Mouse (Mus musculus): ENCODE measurements around the gene Olfr750. TPM values are rescaled to one million over a fixed set of nuclear protein-coding genes. Genes with fewer than 3 reads are reported as not detected.

The Olfr750 gene
- polyA plus RNA-seq, 1 experiment from 2014 or later = not detected

GRCm38 (mm10) chr14:51024820-51025219 lies 49.4 kb downstream of the Olfr750 start:
- no peaks in the 10 kb centered on the region for H3K36me3 ChIP-seq (ENCODE audit: control insufficient read depth, insufficient read depth, low read length)

GRCm38 (mm10) chr14:51023457-51023856 lies 50.8 kb downstream of the Olfr750 start:
- DNase-seq (ENCODE audit: low spot score) (no peak), ATAC-seq (no peak)
- H3K9ac ChIP-seq (ENCODE audit: low read length) = no peak overlapping the region
- no peak overlapping the region for H3K27ac ChIP-seq (ENCODE audit: low read depth, low read length)
- 92% methylated on average over 4 of the region's 4 CpGs for WGBS
- H3K9me3 ChIP-seq (replicated peaks; ENCODE audit: control insufficient read depth, low read length) = no peaks in the 10 kb centered on the region
- no peak overlapping the region for H3K4me2 ChIP-seq (ENCODE audit: low read length)
- H3K27me3 ChIP-seq (replicated peaks; ENCODE audit: control insufficient read depth, insufficient read depth, low read length) = no peaks in the 10 kb centered on the region
- H3K4me3 ChIP-seq (ENCODE audit: low read depth, low read length) = no peak overlapping the region
- H3K36me3 ChIP-seq (ENCODE audit: control insufficient read depth, insufficient read depth, low read length) = no peaks in the 10 kb centered on the region
- no peaks in the 10 kb centered on the region for H3K4me1 ChIP-seq (ENCODE audit: control insufficient read depth, insufficient read depth, low read length)

More at GRCm38 (mm10) chr14:51024820-51025219, 49.4 kb downstream of the Olfr750 start:
- H3K4me1 ChIP-seq (ENCODE audit: control insufficient read depth, insufficient read depth, low read length) = no peaks in the 10 kb centered on the region
- no peak overlapping the region for H3K4me3 ChIP-seq (ENCODE audit: low read depth, low read length)
- DNase-seq (ENCODE audit: low spot score) = no peak
- 65% methylated on average over 1 of the region's 1 CpGs for WGBS
- no peak overlapping the region for H3K4me2 ChIP-seq (ENCODE audit: low read length)
- no peak overlapping the region for H3K27ac ChIP-seq (ENCODE audit: low read depth, low read length)
- H3K9me3 ChIP-seq (replicated peaks; ENCODE audit: control insufficient read depth, low read length) = no peaks in the 10 kb centered on the region
- no peak overlapping the region for H3K9ac ChIP-seq (ENCODE audit: low read length)
- ATAC-seq = no peak
- no peaks in the 10 kb centered on the region for H3K27me3 ChIP-seq (replicated peaks; ENCODE audit: control insufficient read depth, insufficient read depth, low read length)

- Histone ChIP-seq H3K36me3 (ENCODE audit: control insufficient read depth, insufficient read depth, low read length) (no peaks in the 10 kb centered on the region), H3K9me3 (replicated peaks; ENCODE audit: control insufficient read depth, low read length) (no peaks in the 10 kb centered on the region), H3K27me3 (replicated peaks; ENCODE audit: control insufficient read depth, insufficient read depth, low read length) (no peaks in the 10 kb centered on the region), H3K9ac (ENCODE audit: low read length) (no peak overlapping the region), H3K4me3 (ENCODE audit: low read depth, low read length) (no peak overlapping the region), H3K4me2 (ENCODE audit: low read length) (no peak overlapping the region), H3K27ac (ENCODE audit: low read depth, low read length) (no peak overlapping the region), H3K4me1 (ENCODE audit: control insufficient read depth, insufficient read depth, low read length) (no peaks in the 10 kb centered on the region)
- DNase-seq (ENCODE audit: low spot score) = no peak
- no peak for ATAC-seq
- WGBS = 74% methylated on average over 3 of the region's 3 CpGs
These were observed 57.0 kb downstream of the Olfr750 start for GRCm38 (mm10) chr14:51017256-51017655.

Other genes starting within 250 kb of the Olfr750 start
- gene Tep1, start 203.9 kb downstream of the Olfr750 start, polyA plus RNA-seq (2014; fragmentation: Nextera tagmentation; extraction: Ambion mirVana) = 1.3 and 2.5 TPM in 2 replicates
- gene Klhl33, start 176.9 kb downstream of the Olfr750 start, polyA plus RNA-seq (2014; fragmentation: Nextera tagmentation; extraction: Ambion mirVana) = 0.25 and 0.36 TPM in 2 replicates
- gene Osgep, start 149.5 kb downstream of the Olfr750 start, polyA plus RNA-seq (2014; fragmentation: Nextera tagmentation; extraction: Ambion mirVana) = 160 and 180 TPM in 2 replicates
- 322 and 355 TPM in 2 replicates for gene Apex1, start 149.5 kb downstream of the Olfr750 start, polyA plus RNA-seq (2014; fragmentation: Nextera tagmentation; extraction: Ambion mirVana)
- 81.4 and 86.0 TPM in 2 replicates for gene Pip4p1, start 143.6 kb downstream of the Olfr750 start, polyA plus RNA-seq (2014; fragmentation: Nextera tagmentation; extraction: Ambion mirVana)
- gene Pnp, start 143.4 kb downstream of the Olfr750 start, polyA plus RNA-seq (2014; fragmentation: Nextera tagmentation; extraction: Ambion mirVana) = 20.5 and 28.2 TPM in 2 replicates
- gene Gm49342, start 129.9 kb downstream of the Olfr750 start, polyA plus RNA-seq (2014; fragmentation: Nextera tagmentation; extraction: Ambion mirVana) = 2.5 TPM in 1 of 2 replicates, not detected in the other
- 0.46 and 0.69 TPM in 2 replicates for gene Pnp2, start 118.4 kb downstream of the Olfr750 start, polyA plus RNA-seq (2014; fragmentation: Nextera tagmentation; extraction: Ambion mirVana)
- not detected in 2 replicates for gene Rnase10, start 66.7 kb downstream of the Olfr750 start, polyA plus RNA-seq (2014; fragmentation: Nextera tagmentation; extraction: Ambion mirVana)
- gene Rnase9, start 32.6 kb downstream of the Olfr750 start, polyA plus RNA-seq (2014; fragmentation: Nextera tagmentation; extraction: Ambion mirVana) = not detected in 2 replicates
- not detected in 2 replicates for gene Rnase11, start 24.3 kb downstream of the Olfr750 start, polyA plus RNA-seq (2014; fragmentation: Nextera tagmentation; extraction: Ambion mirVana)
- not detected in 2 replicates for gene Rnase12, start 16.8 kb downstream of the Olfr750 start, polyA plus RNA-seq (2014; fragmentation: Nextera tagmentation; extraction: Ambion mirVana)
- 11.5 and 14.2 TPM in 2 replicates for gene Rnase4, start 16.6 kb upstream of the Olfr750 start, polyA plus RNA-seq (2014; fragmentation: Nextera tagmentation; extraction: Ambion mirVana)
- gene Ang, start 16.7 kb upstream of the Olfr750 start, polyA plus RNA-seq (2014; fragmentation: Nextera tagmentation; extraction: Ambion mirVana) = 2.2 and 2.8 TPM in 2 replicates
- not detected in 2 replicates for gene Eddm3b, start 40.0 kb upstream of the Olfr750 start, polyA plus RNA-seq (2014; fragmentation: Nextera tagmentation; extraction: Ambion mirVana)
- gene Rnase6, start 49.5 kb upstream of the Olfr750 start, polyA plus RNA-seq (2014; fragmentation: Nextera tagmentation; extraction: Ambion mirVana) = 0.33 and 1.3 TPM in 2 replicates
- 0.18 TPM in 1 of 2 replicates, not detected in the other for gene Rnase1, start 72.3 kb upstream of the Olfr750 start, polyA plus RNA-seq (2014; fragmentation: Nextera tagmentation; extraction: Ambion mirVana)
- not detected in 2 replicates for gene Rnase2b, start 87.8 kb upstream of the Olfr750 start, polyA plus RNA-seq (2014; fragmentation: Nextera tagmentation; extraction: Ambion mirVana)
- gene Ang2, start 124.7 kb upstream of the Olfr750 start, polyA plus RNA-seq (2014; fragmentation: Nextera tagmentation; extraction: Ambion mirVana) = not detected in 2 replicates
- not detected in 2 replicates for gene Ear14, start 129.0 kb upstream of the Olfr750 start, polyA plus RNA-seq (2014; fragmentation: Nextera tagmentation; extraction: Ambion mirVana)
- gene Rnase2a, start 181.7 kb upstream of the Olfr750 start, polyA plus RNA-seq (2014; fragmentation: Nextera tagmentation; extraction: Ambion mirVana) = not detected in 2 replicates

All from forebrain, embryonic 14.5 days (tissue).